Mouse (Mus musculus) heart, embryonic 13.5 days (tissue): ENCODE measurements around the gene Ostf1. TPM values are rescaled to one million over a fixed set of nuclear protein-coding genes. Genes with fewer than 3 reads are reported as not detected.

Source experiments
- ATAC-seq: fragments of 200-750 bp; cut with Nextera tagmentation; 2 replicates; pipeline ENCODE4 v1.8.0; 2017; ENCODE audit warnings: moderate TSS enrichment; ENCODE audit not compliant: insufficient number of reproducible peaks, low FRiP score, low TSS enrichment; ENCODE audit errors: extremely low read depth
- H3K27ac ChIP-seq: fragments of 300-500 bp; sonication (generic); replicated peaks from 2 replicates; pipeline ENCODE4 v1.5.1; 2015; ENCODE audit warnings: moderate library complexity, mild to moderate bottlenecking, inconsistent platforms
- H3K27me3 ChIP-seq: fragments of 300-500 bp; sonication (generic); replicated peaks from 2 replicates; pipeline ENCODE4 v1.6.1; 2015; ENCODE audit warnings: mild to moderate bottlenecking, inconsistent platforms
- H3K36me3 ChIP-seq: fragments of 300-500 bp; sonication (generic); 2 replicates; pipeline ENCODE4 v1.6.1; 2015; ENCODE audit warnings: mild to moderate bottlenecking, inconsistent platforms
- H3K4me1 ChIP-seq: fragments of 300-500 bp; sonication (generic); 2 replicates; pipeline ENCODE4 v1.6.1; 2015; ENCODE audit warnings: inconsistent platforms
- H3K4me2 ChIP-seq: fragments of 300-500 bp; sonication (generic); 2 replicates; pipeline ENCODE4 v1.6.1; 2015; ENCODE audit warnings: inconsistent platforms, mild to moderate bottlenecking, moderate library complexity
- H3K4me3 ChIP-seq: fragments of 300-500 bp; sonication (generic); 2 replicates; pipeline ENCODE4 v1.5.1; 2015; ENCODE audit warnings: moderate library complexity, mild to moderate bottlenecking, inconsistent platforms
- H3K9ac ChIP-seq: fragments of 300-500 bp; sonication (generic); 2 replicates; pipeline ENCODE4 v1.6.1; 2015; ENCODE audit warnings: inconsistent platforms, mild to moderate bottlenecking, moderate library complexity
- H3K9me3 ChIP-seq: fragments of 300-500 bp; sonication (generic); 2 replicates; pipeline ENCODE4 v1.6.1; 2016; ENCODE audit warnings: inconsistent platforms
- WGBS: fragments of 180-500 bp; shearing (Covaris S2); methylation state at CpG from one replicate; pipeline ENCODE4 v1.1.7; 2015; ENCODE audit warnings: mixed read lengths; 5-methylcytosine and 5-hydroxymethylcytosine counted together
- polyA plus RNA-seq: library from polyadenylated mRNA; unstranded; fragments of >200 nt; fragmentation: Nextera tagmentation; extraction: Ambion mirVana; gene quantifications from 2 replicates; pipeline ENCODE4 v1.2.1, GENCODE M21; 2015

Gene Ostf1
- polyA plus RNA-seq, 1 experiment from 2014 or later = 66.5 TPM

DNA sequence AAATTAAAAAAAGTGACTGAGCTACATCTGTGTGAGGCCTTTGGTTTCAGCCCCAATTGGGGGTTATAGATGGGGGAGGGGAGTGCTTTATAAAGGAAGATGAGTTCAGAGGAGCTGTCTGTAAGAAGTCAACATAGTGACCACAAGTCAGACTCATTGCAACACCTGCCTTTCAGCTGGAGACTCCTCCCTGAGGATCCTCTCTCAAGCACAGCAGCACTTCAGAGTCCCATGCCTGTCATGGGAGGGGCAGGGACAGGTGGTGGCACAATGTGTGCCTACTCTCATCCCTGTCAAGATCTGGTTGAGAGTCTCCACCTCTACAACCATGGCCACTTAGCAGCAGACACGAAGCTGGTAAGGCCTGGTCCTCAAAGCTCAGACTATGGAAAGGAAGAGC lies 11.9 kb downstream of the Ostf1 start:
- no peak overlapping the region for H3K4me2 ChIP-seq
- H3K36me3 ChIP-seq = no peaks in the 10 kb centered on the region
- ATAC-seq = no peak
- no peaks in the 10 kb centered on the region for H3K27me3 ChIP-seq
- WGBS = 63% methylated on average over 1 of the region's 1 CpGs
- H3K27ac ChIP-seq = no peak overlapping the region
- H3K9ac ChIP-seq = no peak overlapping the region
- H3K4me1 ChIP-seq = peaks cover 18% of the 10 kb centered on the region
- no peaks in the 10 kb centered on the region for H3K9me3 ChIP-seq
- H3K4me3 ChIP-seq = no peak overlapping the region

DNA sequence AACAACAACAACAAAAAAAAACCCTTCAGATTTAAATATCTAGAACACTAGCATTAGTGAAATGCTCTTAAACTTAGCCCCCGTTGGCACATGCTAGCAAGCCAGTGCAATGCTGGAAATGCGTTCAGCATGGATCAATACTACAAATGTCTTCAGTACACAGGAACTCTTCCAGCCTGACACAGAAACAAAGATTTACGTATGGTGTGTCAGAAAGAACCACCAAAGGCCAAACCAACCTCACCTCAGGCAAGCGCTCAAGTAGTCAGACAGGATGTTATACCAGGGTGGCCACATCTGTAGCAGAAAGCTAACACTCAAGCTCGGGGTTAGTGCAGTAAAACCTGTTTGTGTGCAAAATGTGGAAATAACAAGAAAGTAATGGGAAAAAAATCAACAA lies 12.6 kb downstream of the Ostf1 start:
- WGBS = 84% methylated on average over 5 of the region's 5 CpGs
- Histone ChIP-seq H3K27me3 (no peaks in the 10 kb centered on the region), H3K4me1 (peaks cover 18% of the 10 kb centered on the region), H3K4me2 (no peak overlapping the region), H3K36me3 (no peaks in the 10 kb centered on the region), H3K27ac (no peak overlapping the region), H3K9ac (no peak overlapping the region), H3K4me3 (no peak overlapping the region), H3K9me3 (no peaks in the 10 kb centered on the region)
- no peak for ATAC-seq

DNA sequence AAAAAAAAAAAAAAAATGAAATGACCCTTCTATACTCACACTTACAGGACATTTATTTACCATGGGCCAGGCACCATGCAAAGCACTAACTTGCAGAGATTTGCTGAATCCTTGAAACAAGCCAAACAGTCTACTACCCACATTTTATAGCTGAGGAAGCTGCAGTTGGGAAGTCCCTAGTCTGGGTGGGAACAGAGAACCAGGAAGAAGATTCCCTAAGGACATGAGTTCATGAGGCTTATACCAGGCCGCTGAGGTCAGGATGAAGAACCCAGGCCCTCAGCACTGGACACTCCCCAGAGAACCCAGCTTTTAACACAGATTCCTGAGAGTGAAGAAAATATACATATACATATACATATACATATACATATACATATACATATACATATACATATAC lies 14.1 kb downstream of the Ostf1 start:
- H3K4me1 ChIP-seq = peaks cover 18% of the 10 kb centered on the region
- no peaks in the 10 kb centered on the region for H3K36me3 ChIP-seq
- no peak overlapping the region for H3K27ac ChIP-seq
- ATAC-seq = no peak
- no peaks in the 10 kb centered on the region for H3K9me3 ChIP-seq
- H3K9ac ChIP-seq = no peak overlapping the region
- H3K27me3 ChIP-seq = no peaks in the 10 kb centered on the region
- WGBS = 83% methylated on average over 1 of the region's 1 CpGs
- no peak overlapping the region for H3K4me3 ChIP-seq
- no peak overlapping the region for H3K4me2 ChIP-seq

DNA sequence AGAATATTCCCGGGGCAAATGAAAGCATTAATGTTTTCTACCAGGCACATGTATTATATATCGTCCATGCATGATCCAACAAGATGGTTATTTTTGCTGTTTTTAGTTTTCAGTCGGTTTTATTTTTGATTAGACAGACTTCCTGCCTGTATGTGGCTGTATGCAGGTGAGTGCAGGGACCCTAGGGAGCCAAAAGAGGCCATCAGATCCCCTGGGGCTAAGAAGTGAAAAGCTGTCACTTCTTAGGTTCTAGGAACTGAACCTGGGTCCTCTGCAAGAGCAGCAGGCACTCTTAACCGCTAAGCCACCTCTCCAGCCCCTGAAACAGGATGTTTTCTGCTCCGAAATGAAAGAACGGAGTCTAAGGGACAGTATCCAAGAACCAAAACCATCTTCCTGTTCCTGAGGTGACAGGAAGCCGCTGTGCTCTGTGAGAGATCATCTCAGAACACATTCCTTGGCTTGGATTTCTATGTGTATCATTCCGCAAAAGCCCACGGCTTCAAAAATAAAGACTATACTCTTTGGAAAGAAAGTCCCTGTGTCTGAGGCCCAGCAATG lies 15.9 kb downstream of the Ostf1 start:
- WGBS = 61% methylated on average over 9 of the region's 9 CpGs
- Histone ChIP-seq H3K36me3 (no peaks in the 10 kb centered on the region), H3K4me2 (peak overlapping the region; percentile 31), H3K9ac (no peak overlapping the region; the same call in 1 of the 2 replicates), H3K27me3 (no peaks in the 10 kb centered on the region), H3K4me3 (no peak overlapping the region), H3K9me3 (no peaks in the 10 kb centered on the region), H3K27ac (peak overlapping the region; percentile 61), H3K4me1 (peaks cover 18% of the 10 kb centered on the region)
- no peak for ATAC-seq

DNA sequence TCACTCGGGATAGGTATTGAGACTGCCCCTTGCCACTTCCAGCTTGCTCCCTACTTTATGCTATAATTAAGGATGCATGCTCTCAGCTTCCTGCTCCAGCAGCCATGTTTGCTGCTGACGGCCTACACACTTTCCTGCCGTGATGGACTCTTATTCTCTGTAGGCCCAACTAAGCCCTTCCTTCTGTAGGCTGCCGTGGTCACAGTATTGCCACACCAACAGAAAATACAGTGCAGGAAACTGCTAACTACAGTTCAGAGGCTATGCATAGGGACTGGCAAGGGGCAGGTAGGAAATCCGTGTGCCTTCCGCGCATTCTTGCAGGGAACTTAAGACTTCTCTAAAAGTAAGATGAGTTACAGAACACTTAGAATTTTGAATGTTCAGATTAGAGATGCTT lies 17.3 kb downstream of the Ostf1 start:
- no peak overlapping the region; the same call in 1 of the 2 replicates for H3K27ac ChIP-seq
- no peak overlapping the region for H3K9ac ChIP-seq
- peaks cover 17% of the 10 kb centered on the region for H3K4me1 ChIP-seq
- no peak overlapping the region for H3K4me2 ChIP-seq
- no peaks in the 10 kb centered on the region for H3K36me3 ChIP-seq
- ATAC-seq = no peak
- whole genome bisulfite sequencing = 83% methylated on average over 7 of the region's 7 CpGs
- H3K27me3 ChIP-seq = no peaks in the 10 kb centered on the region
- H3K9me3 ChIP-seq = no peaks in the 10 kb centered on the region
- no peak overlapping the region for H3K4me3 ChIP-seq

DNA sequence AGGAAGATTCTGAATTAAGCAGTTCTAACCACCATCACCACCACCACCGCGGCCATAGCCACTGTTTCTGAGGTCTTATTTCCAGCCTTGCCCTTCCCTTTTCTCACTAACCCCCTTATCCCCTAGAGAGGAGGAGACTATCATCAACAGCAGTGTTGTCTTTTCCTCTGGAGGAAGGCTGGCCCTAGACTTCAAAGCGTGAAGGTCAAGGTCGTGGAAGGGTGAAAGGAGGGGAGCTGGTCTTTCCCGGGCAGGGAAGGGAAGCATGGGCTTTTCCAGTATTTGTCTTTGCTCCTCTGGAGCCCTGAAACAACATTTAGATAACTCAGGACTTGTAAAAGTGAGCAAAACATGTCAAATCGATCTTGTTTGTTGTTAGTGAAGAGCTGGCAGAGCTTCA lies 22.6 kb downstream of the Ostf1 start:
- no peak overlapping the region for H3K9ac ChIP-seq
- H3K27me3 ChIP-seq = no peaks in the 10 kb centered on the region
- no peak for ATAC-seq
- peaks cover 28% of the 10 kb centered on the region for H3K4me1 ChIP-seq
- no peaks in the 10 kb centered on the region for H3K36me3 ChIP-seq
- no peak overlapping the region for H3K4me3 ChIP-seq
- H3K4me2 ChIP-seq = no peak overlapping the region
- no peaks in the 10 kb centered on the region for H3K9me3 ChIP-seq
- H3K27ac ChIP-seq = peak overlapping the region; percentile 44
- 50% methylated on average over 6 of the region's 6 CpGs for WGBS

DNA sequence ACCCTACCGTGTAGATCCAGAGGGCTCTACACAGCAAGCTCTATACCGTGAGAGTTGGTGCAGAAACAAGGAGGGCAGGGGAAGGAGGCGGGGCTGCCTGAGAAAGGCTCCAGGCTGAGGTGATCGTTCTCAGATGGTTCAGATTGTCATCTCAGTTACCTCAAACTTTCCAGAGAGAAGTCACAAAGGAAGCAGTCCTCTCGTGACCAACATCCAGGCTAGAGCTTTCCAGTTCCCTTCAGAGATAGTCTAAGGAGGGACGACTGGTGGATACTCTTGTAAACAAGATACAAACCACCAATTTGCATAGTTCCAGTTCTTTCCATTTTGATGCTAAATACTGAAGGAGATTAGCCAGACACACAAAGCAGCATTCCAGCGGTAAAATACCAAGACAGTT lies 23.7 kb downstream of the Ostf1 start:
- ATAC-seq = no peak
- no peak overlapping the region for H3K4me2 ChIP-seq
- no peaks in the 10 kb centered on the region for H3K9me3 ChIP-seq
- no peak overlapping the region for H3K9ac ChIP-seq
- WGBS = 56% methylated on average over 7 of the region's 7 CpGs
- H3K4me3 ChIP-seq = no peak overlapping the region
- no peak overlapping the region for H3K27ac ChIP-seq
- peaks cover 4% of the 10 kb centered on the region; the same call in 1 of the 2 replicates for H3K36me3 ChIP-seq
- H3K4me1 ChIP-seq = peaks cover 36% of the 10 kb centered on the region
- no peaks in the 10 kb centered on the region for H3K27me3 ChIP-seq

DNA sequence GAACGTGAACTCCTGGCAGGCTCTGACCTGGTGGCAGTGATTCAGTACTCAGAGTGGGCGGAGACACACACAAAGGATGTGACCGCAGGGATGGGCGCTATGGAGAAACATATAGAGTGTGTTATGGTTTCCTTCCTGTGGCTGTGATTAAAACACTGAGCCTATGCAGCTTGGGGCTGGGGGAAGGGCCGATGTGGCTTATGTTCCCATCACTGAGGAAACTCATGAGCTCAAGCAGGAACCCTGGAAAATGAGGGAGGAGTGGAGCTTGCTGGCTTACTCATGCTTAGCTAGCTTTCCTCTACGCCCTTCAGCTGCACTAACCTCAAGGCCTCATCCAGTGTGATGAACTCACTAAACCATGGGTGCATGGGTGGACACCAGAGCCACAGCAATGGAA lies 28.6 kb downstream of the Ostf1 start:
- no peak overlapping the region for H3K4me3 ChIP-seq
- H3K4me1 ChIP-seq = peaks cover 30% of the 10 kb centered on the region
- H3K27me3 ChIP-seq = no peaks in the 10 kb centered on the region
- no peak overlapping the region for H3K27ac ChIP-seq
- no peaks in the 10 kb centered on the region for H3K9me3 ChIP-seq
- H3K4me2 ChIP-seq = no peak overlapping the region
- no peak; the same call in 1 of the 2 replicates for ATAC-seq
- H3K9ac ChIP-seq = no peak overlapping the region
- WGBS = 75% methylated on average over 6 of the region's 6 CpGs
- H3K36me3 ChIP-seq = peaks cover 22% of the 10 kb centered on the region

DNA sequence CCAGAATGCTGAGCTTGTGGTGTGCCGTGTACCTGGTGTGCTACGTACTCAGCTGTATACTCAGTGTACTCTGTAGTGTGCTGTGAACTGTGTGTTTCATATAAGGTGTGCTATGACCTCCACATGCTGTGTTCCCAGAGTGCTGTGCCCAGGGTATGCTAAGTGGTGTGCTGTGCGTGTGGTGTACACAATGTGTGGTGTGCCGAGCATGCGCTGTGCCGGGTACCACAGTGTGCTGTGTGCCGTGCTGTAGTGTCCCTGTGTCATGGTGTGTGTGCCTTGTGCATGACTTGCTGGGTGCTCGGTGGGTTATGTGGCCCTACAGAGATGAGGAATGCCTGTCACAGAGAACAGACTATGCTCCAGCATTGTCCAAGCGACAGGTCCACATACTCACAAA lies 31.0 kb downstream of the Ostf1 start:
- H3K9me3 ChIP-seq = no peaks in the 10 kb centered on the region
- peaks cover 26% of the 10 kb centered on the region for H3K4me1 ChIP-seq
- ATAC-seq = no peak
- no peak overlapping the region for H3K4me2 ChIP-seq
- no peaks in the 10 kb centered on the region for H3K27me3 ChIP-seq
- 92% methylated on average over 9 of the region's 9 CpGs for WGBS
- H3K27ac ChIP-seq = no peak overlapping the region
- H3K4me3 ChIP-seq = no peak overlapping the region
- peaks cover 22% of the 10 kb centered on the region for H3K36me3 ChIP-seq
- no peak overlapping the region for H3K9ac ChIP-seq

DNA sequence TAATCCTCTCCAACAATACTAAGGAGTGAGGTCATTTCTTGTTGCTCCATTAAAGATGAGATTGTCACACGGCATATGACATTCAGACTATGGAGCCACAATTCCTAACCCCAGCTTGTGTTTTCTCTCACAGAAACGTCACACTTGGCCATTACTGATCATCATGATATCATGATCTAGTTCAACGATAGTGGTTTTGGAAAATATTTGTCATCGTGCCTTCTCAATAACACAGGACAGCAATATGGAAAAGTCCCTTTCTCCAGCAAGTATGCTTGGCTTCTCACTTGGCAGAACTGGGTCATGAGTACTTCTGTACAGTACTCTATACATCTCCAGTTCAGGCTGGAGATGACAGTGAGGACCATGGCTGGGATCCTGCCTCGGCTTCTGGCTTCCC lies 32.0 kb downstream of the Ostf1 start:
- Histone ChIP-seq H3K27me3 (no peaks in the 10 kb centered on the region), H3K27ac (no peak overlapping the region), H3K4me2 (no peak overlapping the region), H3K36me3 (peaks cover 22% of the 10 kb centered on the region), H3K4me3 (no peak overlapping the region), H3K9ac (no peak overlapping the region), H3K4me1 (peaks cover 26% of the 10 kb centered on the region), H3K9me3 (no peaks in the 10 kb centered on the region)
- 88% methylated on average over 5 of the region's 5 CpGs for WGBS
- ATAC-seq = no peak

DNA sequence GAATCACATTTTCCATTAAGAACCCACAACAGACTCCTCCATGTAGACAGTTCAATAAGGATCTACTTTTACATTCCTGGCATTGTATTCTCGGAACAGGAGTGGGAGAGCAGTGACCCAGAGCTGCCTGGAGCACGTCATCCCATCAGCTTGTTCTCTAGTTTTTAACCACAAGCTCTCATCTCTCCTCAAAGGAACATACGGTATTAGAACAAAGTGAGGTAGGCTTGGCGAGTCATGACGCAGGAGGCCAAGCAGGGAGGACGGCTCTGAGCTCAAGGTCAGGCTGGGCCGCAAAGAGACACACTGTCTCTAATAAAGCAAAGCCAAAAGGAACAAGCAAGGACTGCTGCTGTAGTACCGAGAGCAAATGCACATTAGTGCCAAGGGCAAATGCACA lies 32.6 kb downstream of the Ostf1 start:
- Histone ChIP-seq H3K4me3 (no peak overlapping the region), H3K4me2 (no peak overlapping the region), H3K4me1 (peaks cover 26% of the 10 kb centered on the region), H3K36me3 (peaks cover 22% of the 10 kb centered on the region), H3K9ac (no peak overlapping the region), H3K27ac (peak overlapping the region; percentile 32; the same call in 1 of the 2 replicates), H3K9me3 (no peaks in the 10 kb centered on the region), H3K27me3 (no peaks in the 10 kb centered on the region)
- no peak for ATAC-seq
- 50% methylated on average over 8 of the region's 8 CpGs for WGBS

DNA sequence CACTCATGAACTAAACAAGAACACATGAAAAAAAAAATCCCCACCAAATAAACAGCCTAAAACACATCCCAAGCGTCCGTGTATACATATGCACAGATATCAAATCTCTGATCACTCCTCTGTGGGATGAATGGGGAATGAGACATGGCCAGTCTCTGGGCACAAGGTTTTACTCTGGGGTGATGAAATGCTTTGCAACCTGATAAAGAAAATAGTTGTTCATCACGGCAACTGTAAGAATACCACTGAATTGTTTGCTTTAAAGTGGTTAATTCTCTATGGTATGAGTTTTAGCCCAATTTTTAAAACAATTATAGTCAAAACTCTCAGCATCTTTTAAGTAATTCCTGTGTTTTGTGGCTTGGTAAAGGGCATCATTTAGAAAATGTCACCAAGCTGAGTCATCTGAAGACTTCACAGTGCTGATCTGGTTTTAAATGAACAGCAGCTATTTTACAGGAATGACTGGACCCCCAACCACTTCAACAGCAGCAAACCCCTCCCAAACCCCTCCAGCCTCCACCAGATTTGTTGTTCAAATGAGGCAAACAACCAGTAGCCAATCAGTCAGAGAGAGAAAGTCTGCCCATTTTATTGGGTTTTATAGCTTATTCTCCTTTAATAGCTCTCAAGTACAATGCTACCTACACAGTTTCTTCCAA lies 33.2 kb downstream of the Ostf1 start:
- Histone ChIP-seq H3K4me1 (peaks cover 23% of the 10 kb centered on the region), H3K36me3 (peaks cover 22% of the 10 kb centered on the region), H3K4me3 (no peak overlapping the region), H3K27me3 (no peaks in the 10 kb centered on the region), H3K27ac (0 out of 2 replicates have a peak overlapping the region, but pooled peaks have one; percentile 32), H3K4me2 (no peak overlapping the region), H3K9me3 (no peaks in the 10 kb centered on the region), H3K9ac (no peak overlapping the region)
- WGBS = 65% methylated on average over 3 of the region's 3 CpGs
- no peak for ATAC-seq
